Mouse (Mus musculus): Measurements from ENCODE around the gene Net1. TPM values are rescaled to one million over a fixed set of nuclear protein-coding genes. Genes with fewer than 3 reads are reported as not detected.
"Not testable (repeated sequence)": the region's sequence is repeated elsewhere in the genome, so short reads cannot be mapped to it uniquely, and the experiment has no call there.

The Net1 gene
- polyA plus RNA-seq, 1 experiment = not detected

- no peak overlapping the region for H3K27ac ChIP-seq (ENCODE audit: insufficient read depth, low read depth, low read length)
- H3K4me1 ChIP-seq (ENCODE audit: control insufficient read depth, insufficient read depth, low read length) = no peaks in the 10 kb centered on the region
- TF ChIP-seq POLR2A (IDR thresholded peaks at IDR 0.05; ENCODE audit: insufficient read depth, low read depth, low read length) (no peak), CTCF (IDR thresholded peaks at IDR 0.05; ENCODE audit: insufficient read depth, low read depth, low read length) (no peak)
- 86% methylated on average over 4 of the region's 4 CpGs for WGBS
- no peak overlapping the region for H3K4me3 ChIP-seq (ENCODE audit: insufficient read depth, low read depth, low read length)
Observed at GRCm38 (mm10) chr13:3913504-3913903, 4.5 kb downstream of the Net1 start.

- no peak overlapping the region for H3K4me3 ChIP-seq (ENCODE audit: insufficient read depth, low read depth, low read length)
- WGBS = 88% methylated on average over 5 of the region's 5 CpGs
- no peak overlapping the region for H3K27ac ChIP-seq (ENCODE audit: insufficient read depth, low read depth, low read length)
- TF ChIP-seq CTCF (IDR thresholded peaks at IDR 0.05; ENCODE audit: insufficient read depth, low read depth, low read length) (no peak), POLR2A (IDR thresholded peaks at IDR 0.05; ENCODE audit: insufficient read depth, low read depth, low read length) (no peak)
- H3K4me1 ChIP-seq (ENCODE audit: control insufficient read depth, insufficient read depth, low read length) = no peaks in the 10 kb centered on the region
Observed at GRCm38 (mm10) chr13:3910356-3910755, 7.7 kb downstream of the Net1 start.

GRCm38 (mm10) chr13:3908262-3908661, 9.8 kb downstream of the Net1 start:
- Histone ChIP-seq H3K27ac (ENCODE audit: insufficient read depth, low read depth, low read length) (no peak overlapping the region), H3K4me3 (ENCODE audit: insufficient read depth, low read depth, low read length) (no peak overlapping the region), H3K4me1 (ENCODE audit: control insufficient read depth, insufficient read depth, low read length) (no peaks in the 10 kb centered on the region)
- 91% methylated on average over 4 of the region's 4 CpGs for WGBS
- no peak for TF ChIP-seq CTCF (IDR thresholded peaks at IDR 0.05; ENCODE audit: insufficient read depth, low read depth, low read length)
- no peak for TF ChIP-seq POLR2A (IDR thresholded peaks at IDR 0.05; ENCODE audit: insufficient read depth, low read depth, low read length)

GRCm38 (mm10) chr13:3907151-3907696, 10.8 kb downstream of the Net1 start:
- WGBS = 80% methylated on average over 6 of the region's 6 CpGs
- Histone ChIP-seq H3K4me1 (ENCODE audit: control insufficient read depth, insufficient read depth, low read length) (no peaks in the 10 kb centered on the region), H3K27ac (ENCODE audit: insufficient read depth, low read depth, low read length) (no peak overlapping the region), H3K4me3 (ENCODE audit: insufficient read depth, low read depth, low read length) (no peak overlapping the region)
- TF ChIP-seq POLR2A (IDR thresholded peaks at IDR 0.05; ENCODE audit: insufficient read depth, low read depth, low read length) = no peak
- no peak for TF ChIP-seq CTCF (IDR thresholded peaks at IDR 0.05; ENCODE audit: insufficient read depth, low read depth, low read length)

- Histone ChIP-seq H3K4me1 (ENCODE audit: control insufficient read depth, insufficient read depth, low read length) (no peaks in the 10 kb centered on the region), H3K27ac (ENCODE audit: insufficient read depth, low read depth, low read length) (no peak overlapping the region), H3K4me3 (ENCODE audit: insufficient read depth, low read depth, low read length) (no peak overlapping the region)
- TF ChIP-seq CTCF (IDR thresholded peaks at IDR 0.05; ENCODE audit: insufficient read depth, low read depth, low read length) = no peak
- WGBS = 91% methylated on average over 9 of the region's 9 CpGs
Observed at GRCm38 (mm10) chr13:3899301-3899700, 18.7 kb downstream of the Net1 start.

GRCm38 (mm10) chr13:3898202-3898601, 19.8 kb downstream of the Net1 start:
- WGBS = 93% methylated on average over 5 of the region's 5 CpGs
- not testable (repeated sequence) for H3K4me3 ChIP-seq (ENCODE audit: insufficient read depth, low read depth, low read length); H3K27ac ChIP-seq (ENCODE audit: insufficient read depth, low read depth, low read length); H3K4me1 ChIP-seq (ENCODE audit: control insufficient read depth, insufficient read depth, low read length)

GRCm38 (mm10) chr13:3896913-3897312, 21.1 kb downstream of the Net1 start:
- Histone ChIP-seq H3K4me3 (ENCODE audit: insufficient read depth, low read depth, low read length) (no peak overlapping the region), H3K4me1 (ENCODE audit: control insufficient read depth, insufficient read depth, low read length) (no peaks in the 10 kb centered on the region), H3K27ac (ENCODE audit: insufficient read depth, low read depth, low read length) (no peak overlapping the region)
- 30% methylated on average over 5 of the region's 5 CpGs for WGBS
- TF ChIP-seq CTCF (IDR thresholded peaks at IDR 0.05; ENCODE audit: insufficient read depth, low read depth, low read length) = no peak
- no peak for TF ChIP-seq POLR2A (IDR thresholded peaks at IDR 0.05; ENCODE audit: insufficient read depth, low read depth, low read length)

GRCm38 (mm10) chr13:3896032-3896431, 22.0 kb downstream of the Net1 start:
- Histone ChIP-seq H3K27ac (ENCODE audit: insufficient read depth, low read depth, low read length) (no peak overlapping the region), H3K4me3 (ENCODE audit: insufficient read depth, low read depth, low read length) (no peak overlapping the region), H3K4me1 (ENCODE audit: control insufficient read depth, insufficient read depth, low read length) (no peaks in the 10 kb centered on the region)
- 89% methylated on average over 6 of the region's 6 CpGs for WGBS
- TF ChIP-seq CTCF (IDR thresholded peaks at IDR 0.05; ENCODE audit: insufficient read depth, low read depth, low read length) (no peak), POLR2A (IDR thresholded peaks at IDR 0.05; ENCODE audit: insufficient read depth, low read depth, low read length) (no peak)

GRCm38 (mm10) chr13:3895397-3895980, 22.5 kb downstream of the Net1 start:
- WGBS = 90% methylated on average over 8 of the region's 8 CpGs
- Histone ChIP-seq H3K4me1 (ENCODE audit: control insufficient read depth, insufficient read depth, low read length) (no peaks in the 10 kb centered on the region), H3K4me3 (ENCODE audit: insufficient read depth, low read depth, low read length) (no peak overlapping the region), H3K27ac (ENCODE audit: insufficient read depth, low read depth, low read length) (no peak overlapping the region)
- TF ChIP-seq CTCF (IDR thresholded peaks at IDR 0.05; ENCODE audit: insufficient read depth, low read depth, low read length) (no peak), POLR2A (IDR thresholded peaks at IDR 0.05; ENCODE audit: insufficient read depth, low read depth, low read length) (no peak)

- Histone ChIP-seq H3K4me3 (ENCODE audit: insufficient read depth, low read depth, low read length) (no peak overlapping the region), H3K27ac (ENCODE audit: insufficient read depth, low read depth, low read length) (no peak overlapping the region), H3K4me1 (ENCODE audit: control insufficient read depth, insufficient read depth, low read length) (no peaks in the 10 kb centered on the region)
- TF ChIP-seq CTCF (IDR thresholded peaks at IDR 0.05; ENCODE audit: insufficient read depth, low read depth, low read length) (no peak), POLR2A (IDR thresholded peaks at IDR 0.05; ENCODE audit: insufficient read depth, low read depth, low read length) (no peak)
- WGBS = 86% methylated on average over 8 of the region's 8 CpGs
Observed at GRCm38 (mm10) chr13:3894549-3894948, 23.5 kb downstream of the Net1 start.

Measured in olfactory bulb, adult 2 months (tissue).